Mouse (Mus musculus) kidney, adult 18-20 months (tissue): Measurements from ENCODE around the gene Hoxc8.

Experiments used
- DNase-seq: peaks from one replicate; pipeline ENCODE4 v3.0.0; 2021

The Hoxc8 gene

DNA sequence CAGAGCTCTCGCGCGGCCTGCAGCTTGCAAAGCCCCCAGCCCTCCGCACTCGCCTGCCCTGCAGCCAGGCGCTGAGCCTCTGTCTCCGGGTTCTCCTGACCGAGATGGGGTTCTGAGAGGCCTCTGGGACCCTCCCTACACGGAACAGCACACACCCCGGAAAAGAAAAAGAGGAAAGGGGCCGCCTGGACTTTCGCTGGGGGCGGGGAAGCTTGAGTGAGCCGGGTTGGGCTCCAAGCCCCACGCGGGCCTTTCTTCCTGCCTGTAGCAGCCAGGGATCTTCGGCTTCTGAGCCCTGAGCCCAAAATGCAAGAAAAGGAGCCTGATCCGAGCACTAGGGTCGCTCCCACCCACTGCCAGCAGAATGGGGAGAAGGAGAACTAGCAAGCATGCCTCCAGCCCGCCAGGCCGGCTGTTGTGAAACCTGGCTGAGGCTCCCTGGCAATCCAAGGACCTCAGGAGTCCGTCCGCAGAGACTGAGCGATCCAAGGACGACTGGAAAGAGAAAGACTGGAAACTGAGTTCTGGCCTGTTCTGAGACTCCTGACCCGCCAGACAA, 21.6 kb downstream of the Hoxc8 start:
- DNase-seq = peak; percentile 16

DNA sequence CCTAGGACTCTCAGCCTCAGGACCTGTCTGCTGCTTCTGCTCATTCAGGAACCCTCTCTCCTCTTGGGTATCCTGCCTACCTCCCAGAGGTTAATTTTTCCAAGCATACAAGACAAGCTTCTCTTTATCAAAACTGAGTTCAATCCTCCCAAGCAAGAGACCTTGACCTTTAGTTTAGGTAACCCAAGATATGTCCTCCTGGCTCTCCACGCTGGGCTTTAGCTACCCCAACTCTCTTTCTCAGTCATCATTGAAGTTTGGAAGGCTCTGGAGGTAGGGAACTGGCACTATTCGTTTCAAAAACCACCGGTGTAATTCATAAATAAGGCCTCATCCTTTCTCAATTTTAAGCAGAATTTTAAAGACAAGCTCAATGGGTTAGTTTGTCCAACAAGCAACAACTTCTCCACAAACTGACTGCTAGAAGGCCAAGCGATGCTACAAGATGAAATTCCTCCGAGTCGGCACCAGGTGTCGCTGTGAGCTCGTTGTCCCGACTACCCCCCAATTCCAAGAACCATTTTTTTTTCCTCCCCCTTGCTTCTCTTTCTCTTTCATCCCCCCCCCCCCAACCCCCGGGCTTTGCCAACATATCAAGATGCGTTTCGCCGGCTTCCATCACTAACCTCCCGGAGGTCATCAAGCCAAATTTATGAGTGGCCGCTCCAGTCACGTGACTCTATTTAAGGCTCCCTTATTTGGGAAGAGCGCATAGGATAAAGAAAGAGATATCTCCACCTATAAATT, 23.0 kb downstream of the Hoxc8 start:
- DNase-seq = peak; percentile 60

DNA sequence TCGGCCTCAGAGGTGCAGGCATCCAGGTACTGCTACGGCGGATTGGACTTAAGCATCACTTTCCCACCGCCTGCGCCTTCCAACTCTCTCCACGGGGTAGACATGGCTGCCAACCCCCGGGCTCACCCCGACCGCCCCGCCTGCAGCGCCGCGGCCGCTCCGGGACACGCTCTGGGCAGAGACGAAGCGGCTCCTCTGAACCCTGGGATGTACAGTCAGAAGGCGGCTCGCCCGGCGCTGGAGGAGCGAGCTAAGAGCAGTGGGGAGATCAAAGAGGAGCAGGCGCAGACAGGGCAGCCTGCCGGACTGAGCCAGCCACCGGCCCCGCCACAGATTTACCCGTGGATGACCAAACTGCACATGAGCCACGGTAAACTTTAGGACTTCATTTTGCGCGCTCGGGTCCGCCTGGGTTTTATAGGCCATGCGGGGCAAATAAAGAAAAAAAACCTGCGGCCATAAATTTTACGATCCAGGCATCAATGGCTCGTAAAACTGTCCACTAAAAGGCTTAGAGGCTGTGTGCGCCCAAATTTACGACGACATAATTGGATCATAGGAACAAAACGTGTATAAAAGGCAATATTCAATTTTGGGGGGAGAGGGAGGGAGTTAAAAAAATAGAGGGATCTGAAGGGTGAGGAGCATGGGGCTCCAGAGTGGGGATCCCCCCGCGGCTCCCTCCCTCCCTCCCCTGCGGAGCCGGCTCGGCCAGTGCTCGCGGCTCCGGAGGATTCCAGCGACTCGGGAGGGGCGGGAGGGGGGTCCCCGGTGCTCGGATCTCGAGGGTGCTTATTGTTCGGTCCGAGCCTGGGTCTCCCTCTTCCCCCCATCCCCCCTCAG, 24.0 kb downstream of the Hoxc8 start:
- DNase-seq = peak; percentile 70

DNA sequence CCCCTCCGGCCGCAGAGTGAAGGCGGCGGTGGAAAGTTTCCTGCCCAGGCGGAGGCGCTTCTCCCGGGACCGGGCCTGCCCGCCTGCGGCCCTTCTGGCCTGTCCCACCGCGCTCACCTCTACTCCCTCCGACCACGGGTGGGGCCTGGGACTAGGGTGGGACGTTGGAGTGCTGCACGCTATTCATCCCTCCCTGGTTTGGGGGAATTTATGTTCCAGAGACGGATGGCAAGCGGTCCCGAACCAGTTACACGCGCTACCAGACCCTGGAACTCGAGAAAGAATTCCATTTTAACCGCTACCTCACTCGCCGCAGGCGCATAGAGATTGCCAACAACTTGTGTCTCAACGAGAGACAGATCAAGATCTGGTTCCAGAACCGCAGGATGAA, 24.6 kb downstream of the Hoxc8 start:
- peak; percentile 30 for DNase-seq

DNA sequence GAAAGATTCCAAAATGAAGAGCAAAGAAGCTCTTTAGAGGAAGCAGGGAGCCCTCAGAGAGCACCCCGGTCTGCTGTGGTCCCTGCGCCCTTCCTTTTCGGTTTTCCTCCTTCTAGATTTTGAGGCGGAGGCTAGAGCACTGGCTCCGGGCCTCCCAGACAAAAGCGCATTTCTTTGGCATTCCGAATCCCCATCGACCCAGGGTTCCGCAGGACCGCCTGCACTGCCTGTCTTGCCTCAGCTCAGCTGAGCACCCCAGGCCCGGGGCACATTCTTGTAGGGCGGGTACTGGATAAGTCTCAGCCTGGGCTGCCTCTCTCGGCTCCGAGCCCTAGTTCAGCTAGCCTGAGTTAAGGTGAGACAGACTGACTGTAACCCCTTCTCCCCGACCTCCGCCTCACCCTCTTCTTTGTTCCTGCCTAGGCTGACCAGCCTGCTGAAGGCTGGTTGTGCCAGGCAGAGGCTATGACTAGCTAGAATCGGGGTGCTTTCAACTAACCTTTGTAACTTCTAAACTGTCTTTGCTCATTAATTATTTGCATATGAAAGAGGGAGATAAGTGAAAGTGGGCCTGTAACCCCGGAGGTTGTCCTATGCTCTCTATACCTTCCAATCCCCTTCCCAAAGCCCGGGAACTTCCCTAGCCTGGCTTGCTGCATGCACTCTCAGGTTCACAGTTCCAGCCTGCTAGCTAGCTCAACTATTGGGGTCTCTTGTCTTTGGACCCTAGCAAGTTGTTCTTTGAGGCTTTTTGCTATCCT, 25.2 kb downstream of the Hoxc8 start:
- peak; percentile 8 for DNase-seq

DNA sequence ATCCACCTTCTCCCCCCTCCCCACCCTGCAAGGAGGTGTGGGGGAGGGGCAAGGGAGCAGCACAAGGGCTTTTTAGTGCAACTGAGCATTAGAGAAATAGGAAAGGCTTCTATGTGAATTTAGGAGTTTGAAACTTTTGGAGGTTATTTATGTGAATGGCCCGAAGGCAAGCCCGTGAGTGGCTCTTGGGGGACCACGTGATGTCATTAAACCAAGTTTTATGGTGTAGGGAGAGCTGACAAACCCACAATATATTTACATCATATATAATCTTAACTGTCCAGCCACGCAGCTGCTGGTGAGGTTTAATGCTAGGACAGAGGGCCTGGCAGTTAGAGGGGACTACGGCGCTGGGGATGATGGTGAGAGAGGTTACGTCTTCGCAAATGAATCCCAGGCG, 28.2 kb downstream of the Hoxc8 start, which contains the start of gene Hoxc4:
Hoxc4 (plus strand) TSS at position 299 of the 400 bp plus-strand sequence.
- no peak for DNase-seq

- DNase-seq = no peak
Observed at GRCm38 (mm10) chr15:103020899-103021418, 30.6 kb downstream of the Hoxc8 start.

DNA sequence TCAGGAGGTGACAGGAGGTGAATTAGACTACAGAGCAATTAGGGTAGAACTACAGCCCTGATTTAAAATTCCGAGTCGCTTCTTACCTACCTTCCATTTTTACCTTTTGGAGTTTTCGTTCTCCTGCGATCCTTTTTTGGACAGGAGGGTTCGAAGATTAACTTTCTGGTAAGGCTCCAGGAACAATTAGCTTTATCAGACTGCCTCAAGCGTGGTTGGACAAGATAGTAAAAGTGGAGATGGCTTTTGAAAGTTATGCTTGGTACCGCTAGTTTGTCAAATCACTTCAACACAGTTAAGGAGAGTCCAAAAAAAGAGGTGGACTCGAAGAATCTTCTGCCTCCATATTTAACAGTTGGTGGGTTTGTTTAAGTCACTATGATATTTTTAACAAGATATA, 31.1 kb downstream of the Hoxc8 start:
- no peak for DNase-seq

- DNase-seq = no peak
Observed at GRCm38 (mm10) chr15:103024131-103024530, 33.7 kb downstream of the Hoxc8 start.

DNA sequence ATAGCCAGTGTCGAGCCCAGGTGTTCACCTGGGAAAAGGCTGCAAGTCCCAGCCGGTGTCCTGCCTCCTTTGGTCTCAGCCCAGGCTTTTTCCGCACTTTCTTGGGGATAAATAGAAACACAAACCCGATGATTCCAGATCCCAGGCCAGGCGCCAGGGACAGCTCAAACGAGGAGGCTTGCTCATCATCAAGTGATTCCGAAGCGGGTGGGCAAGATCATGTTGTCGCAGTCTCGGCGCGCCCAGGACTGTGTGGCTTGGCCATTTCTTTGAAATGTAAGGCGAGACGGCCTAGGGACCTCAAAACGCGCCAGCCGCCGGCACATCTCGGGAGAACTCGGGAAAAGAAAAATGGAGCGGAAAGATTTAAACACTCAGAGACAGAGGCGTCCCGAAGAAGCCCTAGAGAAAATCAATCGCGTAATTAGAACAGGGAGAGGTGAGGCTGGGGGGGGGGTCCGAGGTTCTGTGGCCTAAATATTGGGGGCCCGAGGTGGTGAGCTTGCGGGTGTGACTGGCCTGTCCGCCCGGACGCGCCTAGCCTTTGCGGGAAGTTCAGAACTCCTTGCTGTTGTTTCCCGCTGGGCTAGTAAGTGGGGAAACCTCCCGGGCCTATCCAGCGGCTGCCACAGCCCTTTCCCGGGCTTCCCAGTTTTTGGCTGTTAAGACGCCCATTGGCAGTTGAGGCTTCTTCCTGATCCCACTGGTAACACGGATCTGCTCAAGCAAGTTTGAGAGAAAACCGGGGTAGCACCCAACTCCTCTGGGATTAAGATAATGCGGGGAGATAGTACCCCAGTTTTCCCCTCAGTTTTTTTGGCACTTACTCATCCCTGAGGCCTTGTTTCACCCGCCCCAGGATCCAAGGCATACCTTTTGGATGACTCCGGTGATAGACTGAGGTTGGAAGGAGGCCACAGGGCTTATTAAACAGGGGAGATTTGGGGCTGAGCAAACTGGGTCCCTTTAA, 37.1 kb downstream of the Hoxc8 start:
- no peak for DNase-seq

DNA sequence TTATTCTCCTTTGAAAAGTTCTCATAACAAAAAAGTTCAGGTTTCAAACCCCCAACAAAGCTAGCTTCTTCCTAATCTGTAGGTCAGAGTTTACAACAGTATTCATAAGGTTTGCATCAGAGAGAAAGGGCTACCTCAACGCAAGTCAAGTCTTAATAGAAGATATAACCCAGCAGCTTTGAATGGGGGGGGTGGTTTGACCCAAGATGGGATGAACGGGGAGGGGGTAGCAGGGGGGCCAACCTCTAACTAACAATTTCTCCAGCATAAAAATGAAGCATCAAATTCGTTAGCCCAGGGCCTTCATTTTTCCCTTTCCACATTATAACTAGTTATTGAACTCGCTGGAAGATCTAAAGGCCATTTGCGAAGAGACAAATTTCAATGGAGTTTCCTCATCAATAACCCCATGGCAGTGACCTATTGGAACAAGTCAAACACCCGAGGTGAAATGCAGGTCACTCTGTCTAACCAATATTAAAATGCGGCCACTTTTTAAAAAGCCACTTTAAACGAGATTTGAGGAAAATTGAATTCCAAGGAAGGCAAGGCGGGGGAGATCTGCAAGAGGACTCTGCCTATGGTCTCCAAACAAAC, 38.6 kb downstream of the Hoxc8 start:
- no peak for DNase-seq

GRCm38 (mm10) chr15:103030142-103030541, 39.7 kb downstream of the Hoxc8 start:
- no peak for DNase-seq

GRCm38 (mm10) chr15:103032167-103032566, 41.8 kb downstream of the Hoxc8 start:
- DNase-seq = no peak

- no peak for DNase-seq
Observed at GRCm38 (mm10) chr15:103032646-103033575, 42.5 kb downstream of the Hoxc8 start.

GRCm38 (mm10) chr15:103034043-103034806, 43.8 kb downstream of the Hoxc8 start:
- DNase-seq = no peak

GRCm38 (mm10) chr15:103034807-103035547, 44.6 kb downstream of the Hoxc8 start:
- no peak for DNase-seq

GRCm38 (mm10) chr15:103035548-103035881, 45.1 kb downstream of the Hoxc8 start:
- DNase-seq = no peak

DNA sequence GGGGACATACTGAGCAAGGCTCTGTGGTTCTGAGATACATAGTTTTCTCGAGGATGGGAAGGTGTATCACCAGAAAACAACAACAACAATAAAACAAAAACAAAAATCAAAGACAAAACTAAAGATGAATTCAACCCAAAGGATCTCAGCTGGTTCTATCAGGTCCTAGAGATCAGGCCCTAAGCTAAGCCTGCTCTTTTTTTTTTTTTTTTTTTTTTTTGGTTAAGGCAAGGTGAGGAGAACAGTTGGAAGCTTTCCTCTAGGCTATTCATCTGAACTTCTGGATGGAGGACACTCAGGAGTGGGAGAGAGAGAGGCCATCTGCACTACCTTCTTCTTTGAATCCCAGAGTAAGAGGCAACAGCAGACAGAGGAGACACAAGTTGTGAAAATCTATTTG, 47.2 kb downstream of the Hoxc8 start:
- DNase-seq = no peak
